Mouse (Mus musculus) forebrain, embryonic 13.5 days (tissue): ENCODE data around the gene Gm13199. TPM values are rescaled to one million over a fixed set of nuclear protein-coding genes. Genes with fewer than 3 reads are reported as not detected.

ENCODE experiments used
- ATAC-seq: fragments of 200-750 bp; cut with Nextera tagmentation; 2 replicates; pipeline ENCODE4 v1.8.0; 2017
- H3K27ac ChIP-seq: fragments of 300-500 bp; sonication (generic); 2 replicates; pipeline ENCODE4 v1.5.1; 2015; ENCODE audit warnings: inconsistent platforms, mild to moderate bottlenecking, moderate library complexity
- H3K27me3 ChIP-seq: fragments of 300-500 bp; sonication (generic); 2 replicates; pipeline ENCODE4 v1.6.1; 2015; ENCODE audit warnings: mild to moderate bottlenecking, inconsistent platforms
- H3K36me3 ChIP-seq: fragments of 300-500 bp; sonication (generic); 2 replicates; pipeline ENCODE4 v1.6.1; 2015; ENCODE audit warnings: mild to moderate bottlenecking, inconsistent platforms; ENCODE audit not compliant: poor library complexity, severe bottlenecking
- H3K4me1 ChIP-seq: fragments of 300-500 bp; sonication (generic); 2 replicates; pipeline ENCODE4 v1.6.1; 2015; ENCODE audit warnings: inconsistent platforms
- H3K4me2 ChIP-seq: fragments of 300-500 bp; sonication (generic); 2 replicates; pipeline ENCODE4 v1.6.1; 2015; ENCODE audit warnings: inconsistent platforms, mild to moderate bottlenecking, moderate library complexity
- H3K4me3 ChIP-seq: fragments of 300-500 bp; sonication (generic); 2 replicates; pipeline ENCODE4 v1.5.1; 2015; ENCODE audit warnings: mild to moderate bottlenecking, inconsistent platforms
- H3K9ac ChIP-seq: fragments of 300-500 bp; sonication (generic); 2 replicates; pipeline ENCODE4 v1.6.1; 2015; ENCODE audit warnings: mild to moderate bottlenecking, inconsistent platforms
- H3K9me3 ChIP-seq: fragments of 300-500 bp; sonication (generic); replicated peaks from 2 replicates; pipeline ENCODE4 v1.6.1; 2016; ENCODE audit warnings: inconsistent platforms
- WGBS: fragments of 180-500 bp; shearing (Covaris S2); methylation state at CpG from one replicate; pipeline ENCODE4 v1.1.7; 2015; 5-methylcytosine and 5-hydroxymethylcytosine counted together
- polyA plus RNA-seq: library from polyadenylated mRNA; unstranded; fragments of >200 nt; fragmentation: Nextera tagmentation; extraction: Ambion mirVana; gene quantifications from 2 replicates; pipeline ENCODE4 v1.2.1, GENCODE M21; 2015

The Gm13199 gene
- polyA plus RNA-seq, 1 experiment from 2014 or later, result 2.3 TPM

DNA sequence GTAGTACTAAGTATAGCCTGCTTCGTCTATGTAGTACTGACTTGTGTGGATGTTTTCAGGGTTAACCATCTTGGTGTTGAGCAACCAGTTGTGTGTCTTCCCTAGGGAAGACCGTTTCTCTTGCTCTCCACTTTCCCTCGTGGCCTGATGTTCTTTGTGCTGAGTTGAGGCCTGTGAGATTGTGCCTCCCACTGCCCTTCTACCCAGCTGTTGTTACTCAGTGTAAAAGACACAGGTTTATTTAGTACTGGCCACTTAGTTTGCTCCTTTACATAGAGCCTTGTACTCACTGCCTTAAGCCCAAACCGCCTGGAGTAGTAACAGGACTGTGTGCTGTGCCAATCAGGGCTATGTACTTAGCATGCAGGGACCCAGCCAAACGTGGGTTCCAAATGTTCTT is 10.9 kb downstream of the Gm13199 start:
- no peaks in the 10 kb centered on the region for H3K9me3 ChIP-seq
- H3K4me3 ChIP-seq, result no peak overlapping the region
- H3K27me3 ChIP-seq, result no peaks in the 10 kb centered on the region
- no peak for ATAC-seq
- peaks cover 3% of the 10 kb centered on the region; the same call in 1 of the 2 replicates for H3K4me1 ChIP-seq
- H3K36me3 ChIP-seq, result peaks cover 28% of the 10 kb centered on the region
- H3K9ac ChIP-seq, result no peak overlapping the region
- no peak overlapping the region for H3K4me2 ChIP-seq
- H3K27ac ChIP-seq, result no peak overlapping the region
- 88% methylated on average over 5 of the region's 5 CpGs for WGBS

DNA sequence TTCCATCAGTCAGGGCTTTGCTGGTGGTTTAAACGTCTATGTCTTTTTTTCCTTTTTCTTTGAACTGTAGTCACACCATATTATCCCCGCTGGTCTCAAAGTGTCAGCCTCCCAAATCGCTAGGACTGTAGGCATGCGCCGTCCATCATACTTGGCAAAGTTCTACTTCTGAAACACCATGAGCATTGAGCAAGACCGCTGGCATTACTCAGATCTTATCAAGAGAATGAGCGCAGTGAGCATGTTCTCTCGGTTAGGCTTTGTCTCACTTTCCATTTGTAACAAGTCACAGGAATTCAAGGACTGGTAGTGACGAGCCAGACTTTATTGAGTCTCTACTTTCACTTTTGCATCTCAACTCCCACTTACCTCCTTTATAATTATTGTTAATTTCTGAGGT is 11.6 kb downstream of the Gm13199 start:
- H3K27ac ChIP-seq, result no peak overlapping the region

DNA sequence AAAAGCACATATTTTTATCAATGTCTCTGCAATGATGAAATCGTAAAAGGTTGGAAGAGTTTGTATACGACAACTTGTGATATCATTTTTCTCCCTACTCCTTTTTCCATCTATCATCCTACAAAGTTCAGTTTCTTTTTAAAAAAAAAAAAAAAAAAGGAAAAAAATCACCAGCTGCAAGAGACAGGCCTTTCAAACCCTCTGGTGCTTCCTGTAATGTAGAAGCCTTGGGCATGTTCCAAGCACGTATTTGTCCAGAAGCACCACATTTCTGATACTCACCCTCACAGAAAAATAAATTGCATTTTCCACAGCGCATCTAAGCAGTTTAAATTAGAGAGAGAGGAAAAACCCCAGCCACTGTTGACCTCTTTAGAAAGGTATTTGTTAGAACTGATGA is 16.9 kb downstream of the Gm13199 start:
- Histone ChIP-seq H3K27me3 (no peaks in the 10 kb centered on the region), H3K9ac (peak overlapping the region; percentile 74), H3K4me2 (peak overlapping the region; percentile 64), H3K9me3 (no peaks in the 10 kb centered on the region), H3K27ac (no peak overlapping the region), H3K4me3 (peak overlapping the region; percentile 80), H3K36me3 (peaks cover 21% of the 10 kb centered on the region), H3K4me1 (peaks cover 23% of the 10 kb centered on the region)
- ATAC-seq, result no peak
- 43% methylated on average over 4 of the region's 4 CpGs for WGBS

More for the DNA sequence above, 11.6 kb downstream of the Gm13199 start:
- Histone ChIP-seq H3K4me2 (no peak overlapping the region), H3K4me1 (peaks cover 10% of the 10 kb centered on the region), H3K4me3 (no peak overlapping the region), H3K9ac (no peak overlapping the region), H3K9me3 (no peaks in the 10 kb centered on the region), H3K27me3 (no peaks in the 10 kb centered on the region), H3K36me3 (peaks cover 25% of the 10 kb centered on the region)
- ATAC-seq, result no peak
- 95% methylated on average over 9 of the region's 9 CpGs for WGBS

DNA sequence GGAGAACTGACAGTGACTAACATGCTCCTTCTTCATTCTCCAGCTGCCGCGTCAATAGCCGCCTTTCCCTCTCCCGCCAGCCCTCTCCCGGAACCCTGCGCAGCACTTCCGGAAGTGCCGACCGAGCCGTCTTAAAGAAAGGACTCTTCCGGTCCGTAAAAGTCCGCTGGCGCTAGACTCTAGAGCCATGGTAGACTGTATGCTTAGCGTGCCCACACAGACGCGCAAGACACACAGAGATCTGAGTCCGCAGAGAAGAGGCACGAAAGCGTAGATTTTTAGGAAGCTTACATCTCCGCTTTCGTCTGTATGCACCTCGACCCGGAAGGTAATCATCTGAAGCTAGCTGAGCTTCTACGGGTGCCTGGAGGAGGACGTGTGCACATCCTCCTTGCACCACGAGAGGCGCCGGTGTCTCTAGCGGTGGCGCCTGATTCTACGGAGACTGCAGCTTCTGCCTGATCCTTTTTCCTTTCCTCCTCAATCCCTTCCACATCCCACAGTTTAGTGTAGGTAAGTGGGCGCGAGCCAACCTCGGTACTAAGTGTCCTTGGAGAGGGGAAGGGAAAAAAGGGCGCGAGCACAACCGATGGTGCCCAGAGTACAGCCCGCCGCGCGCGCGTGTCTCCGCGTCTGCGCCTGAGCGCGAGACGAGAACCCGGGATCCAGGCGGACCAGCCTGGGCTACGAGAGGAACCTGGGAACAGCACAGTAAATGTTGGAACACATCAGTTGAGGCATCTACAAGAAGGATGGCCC is 17.7 kb downstream of the Gm13199 start, which contains the start of the genes Nudt5 and Cdc123:
Gene Nudt5 (plus strand): TSS at position 147 of the 759 bp plus-strand sequence.
Gene Cdc123 (minus strand): TSS at position 292 of the 759 bp plus-strand sequence.
- H3K27ac ChIP-seq, result peak within 1 kb of the TSS; percentile 90
- H3K36me3 ChIP-seq, result peaks cover 29% of the 10 kb centered on the region
- under 1% methylated on average over 53 of the region's 53 CpGs for WGBS
- no peaks in the 10 kb centered on the region for H3K9me3 ChIP-seq
- no peaks in the 10 kb centered on the region for H3K27me3 ChIP-seq
- H3K4me2 ChIP-seq, result peak within 1 kb of the TSS; percentile 64
- peak within 1 kb of the TSS; percentile 80 for H3K4me3 ChIP-seq
- ATAC-seq, result peak; percentile 98
- peak within 1 kb of the TSS; percentile 74 for H3K9ac ChIP-seq
- peaks cover 23% of the 10 kb centered on the region for H3K4me1 ChIP-seq

DNA sequence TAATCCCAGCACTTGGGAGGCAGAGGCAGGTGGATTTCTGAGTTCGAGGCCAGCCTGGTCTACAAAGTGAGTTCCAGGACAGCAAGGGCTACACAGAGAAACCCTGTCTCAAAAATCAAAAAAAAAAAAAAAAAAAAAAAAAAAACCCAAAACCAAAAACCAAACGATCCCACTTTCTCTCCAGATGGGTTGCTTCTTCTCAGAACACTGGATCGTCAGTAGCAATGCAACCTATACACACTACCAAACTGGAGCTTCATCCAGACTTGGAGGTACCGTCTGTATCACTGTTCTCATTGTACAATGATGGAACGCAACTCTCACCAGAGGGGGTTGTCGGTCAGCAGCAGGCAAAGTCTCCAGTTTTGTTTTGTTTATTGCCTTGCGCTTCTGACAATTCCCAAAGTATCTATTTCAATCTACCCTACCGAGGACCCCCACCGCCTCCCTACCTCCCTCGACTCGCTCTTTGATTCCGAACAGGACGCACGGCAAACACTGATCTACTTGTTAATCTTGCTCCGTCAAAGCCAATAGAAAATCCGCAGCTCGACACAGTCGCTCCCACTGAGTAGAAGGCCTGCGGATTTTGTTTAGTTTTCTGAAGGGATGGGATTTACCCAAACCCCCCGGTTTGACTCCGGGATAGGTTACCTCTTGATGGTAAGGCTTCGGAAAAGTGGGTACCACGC is 18.4 kb downstream of the Gm13199 start:
- peak overlapping the region; percentile 64 for H3K4me2 ChIP-seq
- peak; percentile 5; the same call in 1 of the 2 replicates for ATAC-seq
- 4% methylated on average over 23 of the region's 23 CpGs for WGBS
- H3K4me3 ChIP-seq, result peak overlapping the region; percentile 80
- no peaks in the 10 kb centered on the region for H3K27me3 ChIP-seq
- peak overlapping the region; percentile 90 for H3K27ac ChIP-seq
- no peaks in the 10 kb centered on the region for H3K9me3 ChIP-seq
- peaks cover 23% of the 10 kb centered on the region for H3K4me1 ChIP-seq
- H3K9ac ChIP-seq, result peak overlapping the region; percentile 74
- H3K36me3 ChIP-seq, result peaks cover 36% of the 10 kb centered on the region

DNA sequence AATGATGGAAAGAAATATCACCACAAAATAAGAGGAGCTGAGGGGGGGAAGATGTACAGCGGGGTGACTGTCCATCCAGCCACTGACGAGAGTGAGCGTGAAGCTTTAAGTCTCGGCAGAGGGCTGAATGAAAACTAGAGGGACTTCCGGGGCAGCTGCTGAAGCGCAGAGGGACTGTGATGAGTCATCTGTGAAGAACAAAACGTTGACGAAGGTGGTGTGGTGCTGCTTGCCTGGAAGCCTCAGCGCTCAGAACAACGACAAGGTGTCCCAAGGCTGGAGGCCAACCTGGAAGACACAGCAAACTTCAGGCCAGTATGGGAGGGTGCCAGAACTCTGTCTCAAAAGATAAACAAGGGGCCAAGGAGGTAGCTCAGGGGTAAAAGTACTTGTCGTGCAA is 21.9 kb downstream of the Gm13199 start:
- H3K9ac ChIP-seq, result no peak overlapping the region
- H3K4me3 ChIP-seq, result no peak overlapping the region
- 97% methylated on average over 11 of the region's 11 CpGs for WGBS
- no peaks in the 10 kb centered on the region for H3K27me3 ChIP-seq
- H3K27ac ChIP-seq, result no peak overlapping the region
- H3K4me2 ChIP-seq, result no peak overlapping the region
- H3K36me3 ChIP-seq, result peaks cover 54% of the 10 kb centered on the region
- H3K9me3 ChIP-seq, result no peaks in the 10 kb centered on the region
- peaks cover 9% of the 10 kb centered on the region for H3K4me1 ChIP-seq
- ATAC-seq, result no peak

DNA sequence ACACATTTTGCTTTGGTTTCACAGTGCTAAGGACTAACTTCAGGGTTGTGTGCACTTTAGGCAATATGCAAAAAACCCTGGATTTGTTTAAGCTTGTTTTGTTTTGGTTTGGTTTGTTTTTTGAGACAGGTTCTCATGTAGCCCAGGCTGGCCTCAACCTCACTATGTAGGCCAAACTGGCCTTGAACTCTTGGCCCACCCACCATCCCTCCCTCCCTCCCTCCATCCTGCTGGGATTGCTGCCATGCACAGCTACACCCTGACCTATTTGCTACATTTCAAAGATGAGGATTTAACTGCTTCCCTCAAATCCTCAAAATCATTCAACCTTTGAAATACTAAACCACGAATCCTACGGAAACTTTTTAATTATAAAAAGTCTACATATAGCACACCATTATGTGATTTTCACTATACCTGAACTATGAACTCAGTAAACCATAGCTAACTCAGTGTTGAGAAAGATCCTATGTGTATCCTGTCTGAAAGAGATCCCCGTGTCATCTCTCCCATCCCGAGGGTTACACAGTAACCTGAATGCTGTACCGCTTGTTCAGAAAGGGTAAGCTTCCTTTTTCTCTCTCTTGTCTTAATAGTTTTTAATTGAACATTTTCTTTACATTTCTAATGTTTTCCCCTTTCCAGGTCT is 37.3 kb downstream of the Gm13199 start:
- H3K4me1 ChIP-seq, result no peaks in the 10 kb centered on the region
- H3K4me3 ChIP-seq, result no peak overlapping the region
- no peaks in the 10 kb centered on the region for H3K9me3 ChIP-seq
- H3K9ac ChIP-seq, result no peak overlapping the region
- H3K27me3 ChIP-seq, result no peaks in the 10 kb centered on the region
- no peak overlapping the region for H3K4me2 ChIP-seq
- 96% methylated on average over 5 of the region's 5 CpGs for WGBS
- H3K27ac ChIP-seq, result no peak overlapping the region
- H3K36me3 ChIP-seq, result peaks cover 58% of the 10 kb centered on the region
- ATAC-seq, result no peak

DNA sequence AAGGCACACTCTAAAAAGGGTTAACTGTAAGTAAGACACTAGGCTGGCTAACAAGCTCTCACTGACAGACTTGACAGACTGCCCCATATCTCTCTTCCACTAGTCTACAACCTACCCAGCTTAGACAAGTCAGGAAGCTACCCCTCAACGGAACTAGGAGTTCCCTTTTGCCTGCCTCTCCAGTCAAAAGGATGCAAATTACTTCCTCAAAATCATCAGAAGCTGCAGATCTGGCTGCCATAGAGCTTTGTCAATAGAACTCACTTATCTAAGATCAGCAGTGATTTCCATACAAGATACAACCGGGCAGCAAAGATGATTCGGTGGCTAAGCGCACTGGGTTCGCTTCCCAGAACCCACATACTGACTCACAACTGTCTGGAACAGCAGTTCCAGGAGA is 38.0 kb downstream of the Gm13199 start:
- H3K4me3 ChIP-seq, result no peak overlapping the region
- WGBS, result 87% methylated on average over 5 of the region's 5 CpGs
- H3K4me1 ChIP-seq, result no peaks in the 10 kb centered on the region
- ATAC-seq, result no peak
- H3K4me2 ChIP-seq, result no peak overlapping the region
- no peak overlapping the region for H3K9ac ChIP-seq
- H3K9me3 ChIP-seq, result no peaks in the 10 kb centered on the region
- H3K27me3 ChIP-seq, result no peaks in the 10 kb centered on the region
- peaks cover 61% of the 10 kb centered on the region for H3K36me3 ChIP-seq
- no peak overlapping the region for H3K27ac ChIP-seq

DNA sequence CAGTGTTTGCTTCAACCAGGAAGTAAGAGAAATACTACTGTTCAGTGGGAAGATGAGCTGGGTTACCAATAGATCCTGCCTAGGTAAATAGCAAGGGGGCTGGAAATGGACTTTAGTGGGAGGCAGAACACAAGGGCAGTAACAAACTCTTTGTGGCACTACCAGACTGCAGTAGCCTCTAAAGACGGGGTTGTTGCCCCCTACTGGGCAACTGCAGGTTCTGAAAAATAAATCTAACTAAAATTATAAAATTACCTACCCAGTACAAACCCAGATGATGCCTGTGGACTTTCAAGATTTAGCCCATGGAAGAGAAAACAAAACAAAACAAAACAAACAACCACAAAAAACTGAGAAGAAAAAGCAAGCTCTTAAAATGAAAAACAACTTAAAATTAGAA is 38.5 kb downstream of the Gm13199 start:
- peaks cover 65% of the 10 kb centered on the region for H3K36me3 ChIP-seq
- 12% methylated on average over 1 of the region's 1 CpGs for WGBS

DNA sequence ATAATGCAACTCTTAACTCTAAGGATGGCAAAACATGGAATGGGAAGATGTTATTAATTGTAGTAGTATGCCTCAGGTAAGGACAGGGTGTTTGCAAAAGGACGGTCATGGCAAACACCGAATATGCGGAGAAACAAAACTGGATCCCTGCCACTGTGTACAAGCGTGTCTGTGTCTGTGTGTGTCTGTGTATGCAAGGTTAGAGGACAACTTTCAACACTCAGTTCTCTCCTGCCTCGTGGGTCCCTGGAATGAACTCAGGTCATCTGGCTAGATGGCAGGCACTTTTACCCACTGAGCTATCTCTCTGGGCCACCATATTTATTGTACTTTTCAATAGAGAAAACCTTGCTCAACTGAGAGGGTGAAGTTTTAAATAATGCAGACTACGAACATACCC is 40.3 kb downstream of the Gm13199 start:
- no peak overlapping the region for H3K4me3 ChIP-seq
- WGBS, result 92% methylated on average over 6 of the region's 6 CpGs
- no peak overlapping the region for H3K9ac ChIP-seq
- H3K9me3 ChIP-seq, result no peaks in the 10 kb centered on the region
- H3K4me1 ChIP-seq, result no peaks in the 10 kb centered on the region
- peaks cover 78% of the 10 kb centered on the region for H3K36me3 ChIP-seq
- H3K4me2 ChIP-seq, result no peak overlapping the region
- H3K27ac ChIP-seq, result no peak overlapping the region
- no peaks in the 10 kb centered on the region for H3K27me3 ChIP-seq
- no peak for ATAC-seq

More for the DNA sequence above, 38.5 kb downstream of the Gm13199 start:
- Histone ChIP-seq H3K4me3 (no peak overlapping the region), H3K4me2 (no peak overlapping the region), H3K9ac (no peak overlapping the region), H3K9me3 (no peaks in the 10 kb centered on the region), H3K27ac (no peak overlapping the region), H3K4me1 (no peaks in the 10 kb centered on the region), H3K27me3 (no peaks in the 10 kb centered on the region)
- ATAC-seq, result no peak

DNA sequence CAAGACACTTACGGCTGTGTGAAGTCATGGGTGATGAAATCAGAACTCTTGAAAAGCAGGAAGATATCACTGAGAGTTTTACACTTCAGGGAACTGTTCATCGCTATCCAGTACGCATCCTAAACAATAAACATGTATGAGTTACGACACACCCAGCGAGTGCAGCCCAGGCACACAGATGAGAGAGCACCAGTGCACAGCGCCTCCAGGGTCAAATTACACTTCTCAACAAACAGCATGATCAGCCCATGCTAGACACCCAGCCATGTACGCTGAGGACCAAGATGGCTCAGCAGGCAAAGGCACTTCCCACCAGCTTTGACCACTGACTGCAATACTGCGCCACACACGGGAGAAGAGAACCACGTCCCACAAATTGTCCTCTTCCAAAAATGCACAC is 41.5 kb downstream of the Gm13199 start:
- H3K4me3 ChIP-seq, result no peak overlapping the region
- no peak for ATAC-seq
- H3K4me1 ChIP-seq, result no peaks in the 10 kb centered on the region
- H3K9me3 ChIP-seq, result no peaks in the 10 kb centered on the region
- 96% methylated on average over 10 of the region's 10 CpGs for WGBS
- no peak overlapping the region for H3K9ac ChIP-seq
- no peaks in the 10 kb centered on the region for H3K27me3 ChIP-seq
- H3K4me2 ChIP-seq, result no peak overlapping the region
- peaks cover 78% of the 10 kb centered on the region for H3K36me3 ChIP-seq
- no peak overlapping the region for H3K27ac ChIP-seq
